Mouse (Mus musculus): ENCODE data around the gene Ttc5. TPM values are rescaled to one million over a fixed set of nuclear protein-coding genes. Genes with fewer than 3 reads are reported as not detected.
"Not testable (repeated sequence)": the region's sequence is repeated elsewhere in the genome, so short reads cannot be mapped to it uniquely, and the experiment has no call there.

Ttc5 gene
- polyA plus RNA-seq, 1 experiment from 2014 or later: 88.7 TPM

GRCm38 (mm10) chr14:50758416-50759085, 26.8 kb downstream of the Ttc5 start:
- no peak overlapping the region for H3K9ac ChIP-seq (replicated peaks; ENCODE audit: low read length)
- no peaks in the 10 kb centered on the region for H3K9me3 ChIP-seq (replicated peaks; ENCODE audit: control insufficient read depth, low read length)
- no peaks in the 10 kb centered on the region for H3K4me1 ChIP-seq (ENCODE audit: control insufficient read depth, insufficient read depth, low read length)
- H3K27ac ChIP-seq (replicated peaks; ENCODE audit: low read depth, low read length): no peak overlapping the region
- 72% methylated on average over 5 of the region's 5 CpGs for WGBS
- no peak overlapping the region for H3K4me3 ChIP-seq (ENCODE audit: low read depth, low read length)
- H3K36me3 ChIP-seq (replicated peaks; ENCODE audit: control insufficient read depth, insufficient read depth, low read depth, low read length): no peaks in the 10 kb centered on the region
- no peak overlapping the region for H3K4me2 ChIP-seq (ENCODE audit: low read depth, low read length)
- no peaks in the 10 kb centered on the region for H3K27me3 ChIP-seq (ENCODE audit: control insufficient read depth, insufficient read depth, low read length)
- ATAC-seq (replicated peaks; ENCODE audit: insufficient number of reproducible peaks, low FRiP score, low TSS enrichment, low read depth) (no peak), DNase-seq (ENCODE audit: low spot score) (no peak)

- no peaks in the 10 kb centered on the region for H3K27me3 ChIP-seq (ENCODE audit: control insufficient read depth, insufficient read depth, low read length)
- no peak within 1 kb of the TSS for H3K4me3 ChIP-seq (ENCODE audit: low read depth, low read length)
- H3K4me1 ChIP-seq (ENCODE audit: control insufficient read depth, insufficient read depth, low read length): no peaks in the 10 kb centered on the region
- H3K9me3 ChIP-seq (replicated peaks; ENCODE audit: control insufficient read depth, low read length): no peaks in the 10 kb centered on the region
- no peak within 1 kb of the TSS for H3K9ac ChIP-seq (replicated peaks; ENCODE audit: low read length)
- no peaks in the 10 kb centered on the region for H3K36me3 ChIP-seq (replicated peaks; ENCODE audit: control insufficient read depth, insufficient read depth, low read depth, low read length)
- H3K27ac ChIP-seq (replicated peaks; ENCODE audit: low read depth, low read length): no peak within 1 kb of the TSS
- no peak within 1 kb of the TSS for H3K4me2 ChIP-seq (ENCODE audit: low read depth, low read length)
- DNase-seq (ENCODE audit: low spot score) (no peak), ATAC-seq (replicated peaks; ENCODE audit: insufficient number of reproducible peaks, low FRiP score, low TSS enrichment, low read depth) (no peak)
These were observed 40.3 kb downstream of the Ttc5 start, which contains the start of gene Olfr749 for GRCm38 (mm10) chr14:50744994-50745393. Gene Olfr749, minus strand, starts transcription at chr14:50745094.

- Histone ChIP-seq H3K36me3 (replicated peaks; ENCODE audit: control insufficient read depth, insufficient read depth, low read depth, low read length) (no peaks in the 10 kb centered on the region), H3K9me3 (replicated peaks; ENCODE audit: control insufficient read depth, low read length) (no peaks in the 10 kb centered on the region), H3K9ac (replicated peaks; ENCODE audit: low read length) (no peak overlapping the region), H3K27ac (replicated peaks; ENCODE audit: low read depth, low read length) (no peak overlapping the region), H3K4me3 (ENCODE audit: low read depth, low read length) (no peak overlapping the region), H3K4me2 (ENCODE audit: low read depth, low read length) (no peak overlapping the region), H3K27me3 (ENCODE audit: control insufficient read depth, insufficient read depth, low read length) (no peaks in the 10 kb centered on the region), H3K4me1 (ENCODE audit: control insufficient read depth, insufficient read depth, low read length) (no peaks in the 10 kb centered on the region)
- 72% methylated on average over 2 of the region's 2 CpGs for WGBS
- DNase-seq (ENCODE audit: low spot score) (no peak), ATAC-seq (replicated peaks; ENCODE audit: insufficient number of reproducible peaks, low FRiP score, low TSS enrichment, low read depth) (no peak)
These were observed 43.7 kb downstream of the Ttc5 start for GRCm38 (mm10) chr14:50741584-50741983.

- Histone ChIP-seq H3K9ac (replicated peaks; ENCODE audit: low read length) (no peak overlapping the region), H3K9me3 (replicated peaks; ENCODE audit: control insufficient read depth, low read length) (no peaks in the 10 kb centered on the region), H3K27me3 (ENCODE audit: control insufficient read depth, insufficient read depth, low read length) (no peaks in the 10 kb centered on the region), H3K36me3 (replicated peaks; ENCODE audit: control insufficient read depth, insufficient read depth, low read depth, low read length) (no peaks in the 10 kb centered on the region), H3K27ac (replicated peaks; ENCODE audit: low read depth, low read length) (no peak overlapping the region), H3K4me2 (ENCODE audit: low read depth, low read length) (no peak overlapping the region), H3K4me3 (ENCODE audit: low read depth, low read length) (no peak overlapping the region), H3K4me1 (ENCODE audit: control insufficient read depth, insufficient read depth, low read length) (no peaks in the 10 kb centered on the region)
- ATAC-seq (replicated peaks; ENCODE audit: insufficient number of reproducible peaks, low FRiP score, low TSS enrichment, low read depth) (no peak), DNase-seq (ENCODE audit: low spot score) (no peak)
- 79% methylated on average over 2 of the region's 2 CpGs for WGBS
These were observed 45.0 kb downstream of the Ttc5 start for GRCm38 (mm10) chr14:50740334-50740733.

GRCm38 (mm10) chr14:50722371-50722770, 62.9 kb downstream of the Ttc5 start:
- H3K36me3 ChIP-seq (replicated peaks; ENCODE audit: control insufficient read depth, insufficient read depth, low read depth, low read length); ATAC-seq (replicated peaks; ENCODE audit: insufficient number of reproducible peaks, low FRiP score, low TSS enrichment, low read depth); H3K4me2 ChIP-seq (ENCODE audit: low read depth, low read length); H3K27ac ChIP-seq (replicated peaks; ENCODE audit: low read depth, low read length); H3K27me3 ChIP-seq (ENCODE audit: control insufficient read depth, insufficient read depth, low read length); H3K4me3 ChIP-seq (ENCODE audit: low read depth, low read length); DNase-seq (ENCODE audit: low spot score); H3K4me1 ChIP-seq (ENCODE audit: control insufficient read depth, insufficient read depth, low read length); H3K9me3 ChIP-seq (replicated peaks; ENCODE audit: control insufficient read depth, low read length); H3K9ac ChIP-seq (replicated peaks; ENCODE audit: low read length): not testable (repeated sequence)
- 77% methylated on average over 3 of the region's 4 CpGs for WGBS

GRCm38 (mm10) chr14:50719875-50720274, 65.4 kb downstream of the Ttc5 start:
- 87% methylated on average over 15 of the region's 15 CpGs for WGBS
- DNase-seq (ENCODE audit: low spot score); H3K36me3 ChIP-seq (replicated peaks; ENCODE audit: control insufficient read depth, insufficient read depth, low read depth, low read length): not testable (repeated sequence)

More at GRCm38 (mm10) chr14:50719875-50720274, 65.4 kb downstream of the Ttc5 start:
- H3K4me3 ChIP-seq (ENCODE audit: low read depth, low read length); H3K9ac ChIP-seq (replicated peaks; ENCODE audit: low read length); H3K9me3 ChIP-seq (replicated peaks; ENCODE audit: control insufficient read depth, low read length); H3K4me2 ChIP-seq (ENCODE audit: low read depth, low read length); ATAC-seq (replicated peaks; ENCODE audit: insufficient number of reproducible peaks, low FRiP score, low TSS enrichment, low read depth); H3K27me3 ChIP-seq (ENCODE audit: control insufficient read depth, insufficient read depth, low read length); H3K27ac ChIP-seq (replicated peaks; ENCODE audit: low read depth, low read length); H3K4me1 ChIP-seq (ENCODE audit: control insufficient read depth, insufficient read depth, low read length): not testable (repeated sequence)

Other genes starting within 250 kb of the Ttc5 start
- gene Olfr744, start 170.6 kb downstream of the Ttc5 start, polyA plus RNA-seq (2014; fragmentation: Nextera tagmentation; extraction: Ambion mirVana): not detected in 2 replicates
- gene Olfr745, start 146.1 kb downstream of the Ttc5 start, polyA plus RNA-seq (2014; fragmentation: Nextera tagmentation; extraction: Ambion mirVana): not detected in 2 replicates
- gene Olfr746, start 138.4 kb downstream of the Ttc5 start, polyA plus RNA-seq (2014; fragmentation: Nextera tagmentation; extraction: Ambion mirVana): not detected in 2 replicates
- gene Olfr747, start 92.3 kb downstream of the Ttc5 start, polyA plus RNA-seq (2014; fragmentation: Nextera tagmentation; extraction: Ambion mirVana): not detected in 2 replicates
- not detected in 2 replicates for gene Olfr748, start 78.1 kb downstream of the Ttc5 start, polyA plus RNA-seq (2014; fragmentation: Nextera tagmentation; extraction: Ambion mirVana)
- not detected in 2 replicates for gene Olfr749, start 40.4 kb downstream of the Ttc5 start, polyA plus RNA-seq (2014; fragmentation: Nextera tagmentation; extraction: Ambion mirVana)
- not detected in 2 replicates for gene Ccnb1ip1, start 22.2 kb upstream of the Ttc5 start, polyA plus RNA-seq (2014; fragmentation: Nextera tagmentation; extraction: Ambion mirVana)
- 70.0 and 75.8 TPM in 2 replicates for gene Parp2, start 22.3 kb upstream of the Ttc5 start, polyA plus RNA-seq (2014; fragmentation: Nextera tagmentation; extraction: Ambion mirVana)
- gene Tep1, start 85.0 kb upstream of the Ttc5 start, polyA plus RNA-seq (2014; fragmentation: Nextera tagmentation; extraction: Ambion mirVana): 5.3 and 5.5 TPM in 2 replicates
- gene Klhl33, start 112.0 kb upstream of the Ttc5 start, polyA plus RNA-seq (2014; fragmentation: Nextera tagmentation; extraction: Ambion mirVana): 0.15 TPM in 1 of 2 replicates, not detected in the other
- 188 and 208 TPM in 2 replicates for gene Osgep, start 139.4 kb upstream of the Ttc5 start, polyA plus RNA-seq (2014; fragmentation: Nextera tagmentation; extraction: Ambion mirVana)
- 471 and 486 TPM in 2 replicates for gene Apex1, start 139.4 kb upstream of the Ttc5 start, polyA plus RNA-seq (2014; fragmentation: Nextera tagmentation; extraction: Ambion mirVana)
- gene Pip4p1, start 145.3 kb upstream of the Ttc5 start, polyA plus RNA-seq (2014; fragmentation: Nextera tagmentation; extraction: Ambion mirVana): 49.1 and 52.4 TPM in 2 replicates
- 72.0 and 72.8 TPM in 2 replicates for gene Pnp, start 145.6 kb upstream of the Ttc5 start, polyA plus RNA-seq (2014; fragmentation: Nextera tagmentation; extraction: Ambion mirVana)
- gene Gm49342, start 159.0 kb upstream of the Ttc5 start, polyA plus RNA-seq (2014; fragmentation: Nextera tagmentation; extraction: Ambion mirVana): not detected in 2 replicates
- 0.36 and 0.47 TPM in 2 replicates for gene Pnp2, start 170.5 kb upstream of the Ttc5 start, polyA plus RNA-seq (2014; fragmentation: Nextera tagmentation; extraction: Ambion mirVana)
- gene Rnase10, start 222.2 kb upstream of the Ttc5 start, polyA plus RNA-seq (2014; fragmentation: Nextera tagmentation; extraction: Ambion mirVana): 0.13 TPM in 1 of 2 replicates, not detected in the other

Measured in embryonic facial prominence, embryonic 11.5 days (tissue).